Mouse (Mus musculus) layer of hippocampus, postnatal 14 days (tissue): ENCODE data around the gene Kpnb1. TPM values are rescaled to one million over a fixed set of nuclear protein-coding genes. Genes with fewer than 3 reads are reported as not detected.
"Not testable (repeated sequence)": the region's sequence is repeated elsewhere in the genome, so short reads cannot be mapped to it uniquely, and the experiment has no call there.

ENCODE experiments used
- DNase-seq, 2 experiments: peaks; one replicate each; pipeline ENCODE4 v3.0.0; 2021 to 2022; ENCODE audit warnings: low spot score in 2 of 2, mixed read lengths in 1 of 2
- long read RNA-seq, 2 experiments: library from polyadenylated mRNA; stranded (forward); transcript quantifications; one replicate each; pipeline ENCODE4 v2.0.0; 2021
- total RNA-seq, 2 experiments: library from RNA; stranded (reverse); gene quantifications; 2 replicates each; pipeline ENCODE4 v1.2.3; 2021

Kpnb1 gene
- 100 to 1,000 TPM; 129 to 132 TPM for total RNA-seq
- long read RNA-seq, experiment 1, full-length matches to known transcripts = 12 of 37 reads
- long read RNA-seq, experiment 1, partial matches to known transcripts = 11 of 37 reads
- long read RNA-seq, experiment 1, other reads (novel, unspliced or antisense) = 14 of 37 reads
- long read RNA-seq, experiment 2, full-length matches to known transcripts = 8 of 46 reads
- long read RNA-seq, experiment 2, partial matches to known transcripts = 12 of 46 reads
- long read RNA-seq, experiment 2, other reads (novel, unspliced or antisense) = 26 of 46 reads

DNA sequence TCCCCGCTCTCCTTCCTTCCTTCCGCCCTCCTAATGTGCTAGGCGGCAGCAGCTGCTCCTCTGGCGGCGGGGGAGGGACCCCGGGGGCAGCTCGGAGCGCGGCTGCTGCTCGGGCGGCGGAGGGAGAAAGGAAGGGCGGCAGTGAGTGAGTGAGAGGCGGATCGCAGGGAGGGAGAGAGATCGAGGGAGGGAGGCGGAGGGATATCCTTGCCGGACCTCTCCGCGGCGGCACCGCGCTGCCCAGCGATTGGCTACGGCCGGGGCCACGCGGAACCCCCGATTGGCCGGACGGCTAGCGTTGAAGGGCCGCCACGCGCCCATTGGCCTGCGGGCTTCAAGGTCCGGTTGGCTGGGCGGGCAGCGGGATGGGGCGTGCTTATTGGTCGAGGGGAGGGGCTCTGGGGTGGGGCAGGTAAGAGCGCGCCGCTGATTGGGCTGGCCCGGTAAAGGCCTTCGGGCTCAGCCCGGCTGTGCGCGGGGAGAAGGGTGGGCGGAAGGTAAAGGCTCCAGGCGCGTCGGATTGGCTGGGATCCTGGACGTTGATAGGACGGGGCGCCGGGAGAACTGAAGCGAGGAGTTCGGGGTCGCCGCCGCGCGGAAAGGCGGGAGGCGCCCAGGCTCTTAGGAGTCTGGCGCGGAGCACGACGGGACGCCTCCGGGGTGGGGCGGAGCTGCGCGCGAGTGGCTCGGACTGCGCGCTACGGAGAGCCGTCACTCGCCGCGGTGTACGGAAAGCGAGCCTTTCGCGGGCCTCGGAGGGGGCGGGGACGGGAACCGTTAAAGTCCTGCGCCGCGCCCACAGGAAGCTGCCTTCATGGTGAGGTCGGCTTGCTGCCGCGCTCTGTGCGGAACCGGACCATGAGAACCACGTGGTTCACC, at the start of gene Kpnb1:
TSS of gene Kpnb1 (minus strand) at position 118 of the 879 bp plus-strand sequence.
- peak; percentile 98 to 99 for DNase-seq

DNA sequence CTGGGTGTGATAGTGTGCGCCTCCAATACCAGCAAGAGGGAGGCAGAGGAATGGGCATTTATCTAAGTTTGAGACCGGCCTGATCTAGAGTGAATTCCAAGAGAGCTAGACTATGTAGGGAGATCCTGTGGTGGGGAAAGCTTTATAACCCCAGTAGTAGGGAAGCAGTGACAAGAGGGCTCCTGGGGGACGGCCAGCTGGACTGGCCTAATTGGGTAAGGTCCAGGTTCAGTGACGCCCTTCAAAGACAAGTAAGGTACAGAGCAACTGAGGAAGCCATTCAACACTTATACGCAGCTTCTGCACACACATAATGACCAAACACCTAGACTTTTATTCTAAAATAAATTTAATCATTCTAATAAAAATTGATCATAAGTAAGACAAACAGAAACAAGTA, 44.8 kb upstream of the Kpnb1 start:
- peak in 1 of 2 experiments; percentile 11 for DNase-seq

DNA sequence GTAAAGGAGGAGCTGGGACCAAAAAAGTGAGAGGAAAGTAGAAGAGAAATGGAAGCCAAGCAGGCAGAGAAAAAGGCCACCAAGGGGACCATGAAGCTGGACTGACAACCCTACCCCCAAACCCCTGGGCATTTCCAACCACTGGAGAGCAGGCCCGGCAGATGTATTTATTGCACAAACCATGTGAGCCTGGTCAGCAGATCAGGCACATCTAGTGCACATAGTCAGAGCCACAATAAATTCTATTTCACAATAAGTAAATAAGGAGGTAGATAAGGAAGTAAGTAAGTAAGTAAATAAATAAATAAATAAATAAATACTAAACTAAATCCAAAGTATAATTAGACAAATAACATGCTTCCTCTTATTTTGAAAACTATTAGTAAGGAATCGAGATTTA, 41.7 kb upstream of the Kpnb1 start:
- no peak for DNase-seq

DNA sequence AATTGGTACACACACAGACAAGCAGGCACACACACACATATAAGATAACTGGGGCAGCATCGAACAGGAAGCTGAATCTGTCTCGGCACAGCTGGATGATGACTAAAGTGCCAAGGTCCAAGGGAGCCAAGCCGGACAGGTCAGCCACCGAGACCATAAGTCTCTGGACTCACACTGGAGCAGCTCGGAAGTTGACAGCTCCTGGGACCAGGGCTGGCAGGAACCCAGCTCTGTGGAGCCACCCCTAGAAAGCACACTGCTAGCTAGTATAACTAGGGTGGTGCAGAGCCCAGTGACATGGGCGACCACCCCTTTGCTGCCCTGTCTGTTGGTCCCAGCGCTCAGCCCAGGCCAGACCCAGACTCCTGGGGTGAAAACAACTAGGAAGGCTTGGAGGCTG, 41.3 kb upstream of the Kpnb1 start:
- no peak for DNase-seq

DNA sequence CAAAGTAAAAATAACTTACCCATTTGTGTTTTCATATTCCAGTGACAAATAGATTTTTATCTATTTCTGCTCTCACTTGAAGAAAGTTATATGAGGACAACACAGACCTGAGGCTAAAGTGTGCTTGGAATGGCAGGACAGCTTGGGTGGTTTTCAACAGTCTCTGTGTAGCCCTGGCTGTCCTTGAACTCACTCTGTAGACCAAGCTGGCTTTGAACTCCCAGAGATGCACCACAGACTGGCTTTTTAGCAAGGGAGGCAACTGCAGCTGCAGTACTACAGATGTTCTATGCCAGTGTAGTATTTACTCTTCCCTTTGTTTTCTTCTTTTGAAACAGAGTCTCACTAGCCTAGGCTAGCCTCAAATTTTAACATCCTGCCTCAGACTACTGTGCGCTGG, 38.5 kb upstream of the Kpnb1 start:
- DNase-seq = no peak

DNA sequence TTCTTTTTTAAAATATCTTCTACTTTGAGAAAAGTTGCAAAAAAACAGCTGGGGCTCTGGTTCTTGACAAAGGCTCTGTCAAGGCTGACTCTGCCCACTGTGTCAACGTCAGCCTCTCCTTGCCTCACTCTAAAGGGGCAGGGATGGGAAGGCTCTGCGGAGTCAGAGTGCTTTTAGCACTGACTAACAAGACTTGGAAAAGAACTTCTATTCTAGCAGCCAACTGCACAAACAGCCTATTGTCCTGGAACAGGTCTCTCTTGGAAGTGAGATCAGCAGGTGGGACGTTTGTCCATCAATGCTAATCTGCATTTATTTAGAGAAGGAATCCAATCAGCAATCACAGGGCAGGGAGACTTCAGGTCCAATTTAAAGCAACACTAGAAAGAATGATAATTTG, 35.8 kb upstream of the Kpnb1 start:
- no peak for DNase-seq

DNA sequence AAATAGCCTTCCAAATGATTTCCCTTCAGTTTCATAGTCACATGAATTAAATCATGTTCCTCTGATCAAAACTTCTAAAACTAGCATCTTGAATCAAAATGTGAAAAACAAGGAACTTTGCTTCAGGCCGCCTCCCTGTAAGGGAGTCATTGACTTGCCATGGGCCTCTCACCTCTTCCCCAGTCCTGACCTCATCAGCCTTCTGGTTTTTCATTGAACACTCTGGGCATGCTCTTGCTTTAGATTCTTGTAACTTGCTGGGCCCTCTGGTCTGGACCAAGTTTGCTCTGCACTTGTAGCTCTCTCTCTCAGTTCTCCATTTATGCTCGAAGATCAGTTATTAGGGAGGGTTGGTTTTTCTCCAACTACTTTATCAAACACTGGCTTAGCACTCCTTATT, 33.9 kb upstream of the Kpnb1 start:
- DNase-seq = no peak

DNA sequence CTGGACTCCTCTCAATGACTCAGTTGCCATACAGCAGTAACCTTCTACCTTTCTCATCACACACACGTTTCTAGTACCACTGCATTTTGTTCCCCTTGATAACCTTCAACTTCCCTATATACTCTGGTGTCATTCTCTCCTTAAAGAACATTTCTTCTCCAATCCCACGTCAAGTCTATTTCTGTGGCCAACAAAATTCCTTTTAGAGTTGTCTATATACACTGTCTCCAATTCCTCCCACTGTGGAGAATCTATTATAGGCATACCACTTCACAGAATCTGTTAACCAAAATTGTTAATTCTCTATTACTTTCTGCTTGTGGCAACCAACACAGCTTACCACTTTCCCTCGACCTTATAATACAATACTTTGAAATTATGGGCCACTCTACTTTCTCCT, 32.5 kb upstream of the Kpnb1 start:
- no peak for DNase-seq

DNA sequence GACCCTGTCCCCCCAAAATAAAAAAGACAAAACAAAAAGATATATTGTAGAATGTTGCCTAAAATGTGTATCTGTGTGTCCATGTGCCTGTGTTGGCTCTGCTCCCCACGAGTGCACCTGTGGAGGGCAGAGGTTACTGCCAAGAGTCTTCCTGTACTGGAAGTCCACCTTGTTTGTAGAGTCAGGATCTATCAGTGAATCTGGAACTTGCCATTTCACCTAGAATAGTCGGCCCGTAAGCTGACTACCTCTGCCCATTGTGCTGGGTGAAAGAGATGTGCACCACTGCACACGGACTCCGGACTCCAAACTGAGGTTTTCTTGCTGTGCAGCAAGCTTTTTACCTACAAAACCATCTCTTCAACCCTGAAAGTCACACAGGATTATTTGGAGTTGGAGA, 26.7 kb upstream of the Kpnb1 start:
- no peak for DNase-seq

DNA sequence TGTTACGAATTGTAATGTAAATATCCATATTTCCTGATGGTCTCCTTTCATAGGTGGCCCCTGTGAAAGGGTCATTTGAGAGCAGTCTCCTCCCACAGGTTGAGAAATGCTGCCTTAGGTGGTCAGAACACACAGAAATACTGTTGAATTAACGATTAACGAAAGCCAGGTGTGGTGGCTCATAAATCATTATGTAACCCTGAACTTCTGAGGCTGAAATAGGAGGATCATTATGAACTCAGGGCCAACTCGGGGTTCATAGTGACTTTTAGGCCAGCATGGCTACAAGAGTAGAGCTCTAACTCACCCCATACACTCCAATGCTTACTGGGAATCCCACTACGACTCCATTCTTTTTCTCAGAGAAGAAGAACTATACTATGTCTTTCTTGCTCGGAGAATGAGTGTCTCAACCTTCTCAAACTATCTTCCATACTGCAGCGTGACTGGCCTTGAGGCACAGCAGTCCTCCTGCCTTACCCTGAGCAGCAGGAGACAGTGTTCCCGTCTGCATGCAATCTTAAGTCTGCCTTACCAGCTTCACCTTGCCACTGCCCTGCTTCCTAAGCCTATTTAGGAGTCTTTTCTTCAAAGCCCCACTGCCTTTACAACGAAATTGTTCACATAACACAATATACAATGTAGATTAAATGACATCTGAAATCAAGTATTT, 23.2 kb upstream of the Kpnb1 start:
- no peak for DNase-seq

DNA sequence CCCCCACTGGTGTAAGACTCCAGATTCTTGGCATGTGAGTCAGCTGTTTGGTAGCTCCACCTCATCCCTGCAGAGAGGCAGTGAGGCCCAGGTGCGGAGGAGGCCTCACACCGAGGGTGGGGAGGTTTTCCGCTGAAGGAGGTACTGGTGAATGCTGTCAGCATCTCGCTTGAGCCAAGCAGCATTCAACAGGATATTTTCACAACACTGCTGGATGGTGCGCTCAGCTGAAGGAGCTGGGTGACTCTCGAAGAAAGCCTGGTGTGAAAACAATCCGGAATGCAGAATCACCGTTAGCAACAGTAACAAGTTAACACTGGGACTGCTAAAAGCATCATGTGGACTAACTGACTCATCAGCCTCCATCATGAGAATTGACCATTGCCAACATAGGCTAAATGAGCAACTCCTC, 19.3 kb upstream of the Kpnb1 start:
- no peak for DNase-seq

DNA sequence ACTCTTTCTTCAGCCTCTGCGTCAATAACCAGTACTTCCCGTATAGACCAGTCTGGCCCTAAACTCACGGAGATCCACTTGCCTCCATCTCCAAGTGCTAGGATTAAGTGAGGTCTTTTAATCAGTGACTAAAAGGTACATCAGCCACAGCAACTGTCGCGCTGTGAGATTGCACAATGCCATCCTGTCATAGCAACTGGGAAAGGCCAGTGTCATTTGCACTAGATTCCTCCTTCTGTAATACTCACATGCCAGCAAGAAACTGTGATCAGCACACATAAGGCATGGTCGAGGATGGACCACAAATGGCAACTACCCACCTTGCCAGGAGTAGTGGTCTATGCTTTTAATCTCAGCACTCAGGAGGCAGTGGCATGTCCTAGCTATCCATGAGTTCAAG, 11.8 kb upstream of the Kpnb1 start:
- DNase-seq = no peak

DNA sequence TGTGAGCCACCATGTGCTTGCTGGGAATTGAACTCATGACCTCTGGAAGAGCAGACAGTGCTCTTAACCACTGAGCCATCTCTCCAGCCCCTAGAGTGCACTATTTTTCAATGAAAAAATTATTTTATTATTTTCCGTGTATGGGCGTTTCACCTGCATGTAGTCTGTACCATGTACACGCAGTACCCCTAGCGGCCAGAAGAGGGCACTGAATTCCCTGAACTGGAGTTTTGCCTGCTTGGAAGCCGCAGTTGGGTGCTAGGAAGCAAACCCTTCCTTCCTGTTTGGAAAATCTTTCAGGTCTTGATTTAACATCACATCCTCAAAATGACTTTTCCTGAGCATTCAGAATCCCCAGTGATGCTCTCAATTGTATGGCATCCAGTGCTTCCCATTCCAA, 10.9 kb upstream of the Kpnb1 start:
- DNase-seq = no peak

DNA sequence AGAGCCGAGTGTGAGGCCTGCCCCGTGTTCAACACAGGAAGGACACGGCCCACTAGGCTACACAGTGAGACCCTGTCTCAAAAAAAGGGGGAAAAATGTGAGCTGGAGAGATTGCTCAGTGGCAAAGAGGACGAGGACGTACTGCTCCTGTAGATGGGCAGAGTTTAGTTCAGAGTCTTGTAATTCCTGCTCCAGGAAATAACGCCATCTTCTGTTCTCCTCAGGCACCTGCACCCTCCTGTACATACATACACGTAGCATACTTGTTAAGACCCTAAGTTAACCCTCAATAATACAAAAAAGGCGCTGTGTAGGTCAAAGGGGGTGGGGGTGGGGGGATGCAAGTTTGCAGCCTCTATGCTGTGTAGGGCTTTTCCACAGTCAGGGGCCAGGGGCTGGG, 9.3 kb upstream of the Kpnb1 start:
- DNase-seq = no peak

DNA sequence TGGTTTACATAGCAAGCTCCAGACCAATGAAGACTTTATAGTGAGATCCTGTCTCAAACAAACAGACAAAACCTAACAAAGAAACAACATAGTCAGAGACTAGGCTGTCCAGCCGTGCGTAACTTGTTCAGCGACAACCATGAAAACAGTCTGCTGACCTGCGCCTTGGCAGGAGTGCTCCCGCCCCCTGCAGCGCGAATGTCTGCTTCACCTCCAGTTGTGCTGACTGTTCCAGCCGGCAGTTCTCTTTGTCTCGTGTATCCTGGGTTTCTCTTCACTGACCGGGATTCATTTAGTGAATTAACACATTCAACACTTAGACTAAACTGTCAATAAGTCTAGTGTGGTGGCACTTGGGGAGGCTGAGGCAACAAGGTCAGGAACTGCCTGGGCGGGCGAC, 8.9 kb upstream of the Kpnb1 start:
- DNase-seq = no peak

DNA sequence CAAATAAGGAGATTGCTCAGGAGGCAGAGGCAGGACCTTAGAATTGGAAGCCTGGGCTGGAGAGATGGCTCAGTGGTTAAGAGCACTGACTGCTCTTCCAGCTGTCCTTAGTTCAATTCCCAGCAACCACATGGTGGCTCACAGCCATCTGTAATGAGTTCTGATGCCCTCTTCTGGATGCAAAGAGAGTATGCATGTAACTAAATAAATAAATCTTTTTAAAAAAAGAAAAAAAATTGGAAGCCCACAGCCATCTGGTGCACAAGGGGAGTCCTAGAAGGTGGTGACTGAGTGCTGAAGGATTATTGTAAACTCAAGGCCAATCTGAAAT, 4.9 kb upstream of the Kpnb1 start:
- DNase-seq = no peak

DNA sequence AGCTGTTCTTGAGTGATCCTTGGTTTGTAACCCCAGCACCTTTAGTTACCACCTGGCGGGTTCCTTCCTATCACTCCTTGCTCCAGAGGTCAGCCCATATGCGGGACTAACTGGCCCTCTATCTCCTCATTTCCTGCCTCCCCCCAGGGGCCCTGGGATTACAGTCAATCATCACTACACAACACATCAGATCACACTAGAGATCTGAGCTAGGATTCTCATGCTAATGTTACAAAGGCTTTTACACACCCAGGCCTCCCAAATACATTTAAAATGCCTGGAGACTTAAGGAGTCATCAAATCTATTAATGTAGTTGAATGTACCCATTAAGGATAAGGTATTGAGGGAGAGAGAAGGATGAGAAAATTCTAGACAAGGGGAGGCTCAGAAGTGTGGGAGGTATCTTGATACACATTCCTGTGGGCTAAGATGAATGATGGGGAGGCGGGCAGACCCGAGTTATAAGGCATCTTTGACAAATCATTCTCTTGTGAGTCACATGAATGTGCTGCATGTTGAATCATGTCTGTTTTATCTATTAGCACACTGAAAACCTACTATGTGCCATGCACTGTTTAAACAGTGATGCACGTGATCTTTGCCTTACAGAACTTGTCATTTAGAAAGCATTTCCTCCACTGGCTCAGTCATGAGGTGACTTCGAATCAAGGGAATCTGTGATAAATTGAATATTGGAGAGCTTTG, 4.4 kb upstream of the Kpnb1 start:
- no peak for DNase-seq

DNA sequence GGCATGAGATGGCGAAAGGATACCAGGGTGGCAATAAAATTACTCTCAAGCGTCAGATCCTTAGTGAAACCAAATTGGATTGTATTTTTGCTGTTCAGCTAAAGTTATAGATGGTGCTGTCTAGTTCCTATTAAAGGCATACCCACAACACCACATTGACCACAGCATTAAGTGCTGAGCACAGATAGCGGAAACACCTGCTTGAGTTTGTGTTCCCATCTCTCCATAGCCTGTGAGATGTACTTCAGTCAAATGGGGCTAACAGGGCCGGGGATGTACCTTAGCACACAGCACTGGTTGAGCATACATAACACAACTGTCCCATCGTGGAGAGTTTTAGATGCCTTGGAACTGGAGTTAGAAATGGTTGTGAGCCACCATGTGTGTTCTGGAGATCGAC, 3.3 kb upstream of the Kpnb1 start:
- no peak for DNase-seq

DNA sequence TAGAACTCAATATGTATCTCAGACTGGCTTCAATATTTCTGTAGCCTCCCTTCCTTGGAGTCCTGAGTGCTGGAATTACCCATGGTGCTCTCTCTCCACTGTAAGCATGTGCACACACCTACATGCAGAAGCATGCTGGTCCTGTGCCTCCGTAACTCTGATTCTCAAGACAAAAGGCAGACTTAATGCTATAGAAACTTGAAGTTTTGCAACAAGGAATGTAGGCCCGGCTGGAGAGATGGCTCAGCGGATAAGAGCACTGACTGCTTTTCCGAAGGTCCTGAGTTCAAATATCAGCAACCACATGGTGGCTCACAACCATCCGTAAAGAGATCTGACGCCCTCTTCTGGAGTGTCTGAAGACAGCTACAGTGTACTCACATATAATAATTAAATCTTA, 2.0 kb upstream of the Kpnb1 start:
- not testable (repeated sequence) for DNase-seq

DNA sequence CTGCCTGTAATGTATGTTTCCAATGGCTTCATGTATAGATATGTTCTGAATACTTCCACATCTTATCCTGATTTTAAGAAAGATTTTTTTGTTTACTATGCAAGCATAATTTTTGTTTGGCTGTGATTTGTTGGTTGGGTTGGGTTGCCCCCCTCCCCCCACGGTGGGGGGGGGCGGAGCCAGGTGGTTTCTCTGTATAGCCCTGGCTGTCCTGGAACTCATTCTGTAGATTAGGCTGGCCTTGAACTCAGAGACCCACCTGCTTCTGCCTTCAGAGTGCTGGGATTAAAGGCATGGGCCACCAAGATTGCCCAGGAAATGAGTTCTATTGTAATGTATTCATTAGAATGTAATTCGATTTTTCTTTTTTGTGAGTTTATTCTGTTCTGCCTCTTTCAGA, 1.6 kb upstream of the Kpnb1 start:
- no peak for DNase-seq

DNA sequence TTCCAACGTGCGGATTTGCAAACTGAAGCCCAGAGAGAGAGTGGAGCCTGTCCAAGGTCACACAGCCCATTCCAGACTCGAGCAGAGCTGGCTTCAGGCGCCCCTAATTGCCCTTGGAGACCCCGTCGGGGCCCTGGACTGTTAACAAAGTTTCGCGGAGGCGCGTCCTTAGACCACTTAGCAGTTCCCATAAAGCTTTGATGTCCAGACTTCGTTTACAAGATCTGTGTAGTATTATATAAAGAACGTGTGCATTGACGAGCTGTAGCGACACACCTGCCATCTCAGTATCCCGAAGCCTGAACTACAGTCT, 918 bp upstream of the Kpnb1 start:
- DNase-seq = no peak
